Mouse (Mus musculus) effector memory CD4-positive, alpha-beta T cell, adult 7 months (primary cell): ENCODE measurements around the gene Cts3. TPM values are rescaled to one million over a fixed set of nuclear protein-coding genes. Genes with fewer than 3 reads are reported as not detected.

Experiments
- polyA plus RNA-seq: library from polyadenylated mRNA; unstranded; fragments of 100-300 nt; shearing (Covaris generic); gene quantifications from one replicate; pipeline ENCODE4 v1.2.1, GENCODE M21; 2017

Cts3 gene
- 0.51 TPM for polyA plus RNA-seq

GRCm38 (mm10) chr13:61570027-61570426 lies at the start of gene Cts3:
TSS of gene Cts3 (minus strand) at chr13:61570127.

GRCm38 (mm10) chr13:61568074-61568473 lies 1.9 kb downstream of the Cts3 start, which contains the start of gene Gm49352:
TSS of gene Gm49352 (minus strand) at chr13:61568174.

GRCm38 (mm10) chr13:61541631-61542030 lies 28.3 kb downstream of the Cts3 start, which contains the start of gene Ctsm:
TSS of gene Ctsm (minus strand) at chr13:61541839.

Other genes starting within 250 kb of the Cts3 start
- gene Cts7, start 211.9 kb downstream of the Cts3 start, polyA plus RNA-seq: 0.24 TPM
- not detected for gene Ctsm, start 28.3 kb downstream of the Cts3 start, polyA plus RNA-seq
- gene Gm49352, start 2.0 kb downstream of the Cts3 start, polyA plus RNA-seq: not detected